In genomic region chr11:30771267-30771903, GRCm38 (mm10) we compare ENCODE assay signal across 8 mouse cellular contexts. TPM values are rescaled to one million over a fixed set of nuclear protein-coding genes. Genes with fewer than 3 reads are reported as not detected.
DNase-seq lines count a peak whose midpoint lies in the region; ATAC-seq and TF ChIP-seq lines count a peak whose summit lies in the region.

Gene Psme4, plus strand, starts transcription at chr11:30771726.

- peak within 1 kb of the TSS; percentile 94 for H3K9ac ChIP-seq in heart, embryonic 15.5 days
- H3K9ac ChIP-seq in liver, embryonic 14.5 days (replicated peaks) = peak within 1 kb of the TSS; percentile 99
- H3K9ac ChIP-seq in neural tube, embryonic 11.5 days (ENCODE audit: low read length) = peak within 1 kb of the TSS; percentile 94
- H3K9ac ChIP-seq in stomach, postnatal 0 days (ENCODE audit: low read length) = peak within 1 kb of the TSS; percentile 99

- H3K36me3 ChIP-seq in forebrain, embryonic 10.5 days (replicated peaks) = no peaks in the 10 kb centered on the region
- no peaks in the 10 kb centered on the region for H3K36me3 ChIP-seq in heart, embryonic 15.5 days
- H3K36me3 ChIP-seq in liver, embryonic 14.5 days (replicated peaks; ENCODE audit: control insufficient read depth, insufficient read depth, low read depth) = no peaks in the 10 kb centered on the region
- no peaks in the 10 kb centered on the region for H3K36me3 ChIP-seq in neural tube, embryonic 11.5 days (ENCODE audit: control insufficient read depth, insufficient read depth, low read length)
- no peaks in the 10 kb centered on the region for H3K36me3 ChIP-seq in stomach, postnatal 0 days (ENCODE audit: control insufficient read depth, insufficient read depth, low read length)

- H3K27ac ChIP-seq in forebrain, embryonic 10.5 days = peak within 1 kb of the TSS; percentile 96
- peak within 1 kb of the TSS; percentile 93 for H3K27ac ChIP-seq in heart, embryonic 15.5 days
- H3K27ac ChIP-seq in liver, embryonic 14.5 days = peak within 1 kb of the TSS; percentile 90
- peak within 1 kb of the TSS; percentile 87 for H3K27ac ChIP-seq in neural tube, embryonic 11.5 days (ENCODE audit: low read depth, low read length)
- H3K27ac ChIP-seq in stomach, postnatal 0 days (replicated peaks) = peak within 1 kb of the TSS; percentile 98

- DNase-seq in c-Kit-negative CD71-positive TER-119-positive erythroid progenitor cells, embryonic 14.5 days (ENCODE audit: low read depth, low spot score) = peak; percentile 91
- peak; percentile 93 for DNase-seq in forebrain, embryonic 10.5 days (ENCODE audit: extremely low spot score, low spot score)
- DNase-seq in kidney, postnatal 25 days = peak; percentile 95 to 98
- peak; percentile 84 to 90 (median 89) for DNase-seq in liver, embryonic 14.5 days (ENCODE audit: low read depth in 3 of 3, low spot score in 3 of 3)
- peak; percentile 97 for DNase-seq in neural tube, embryonic 11.5 days (ENCODE audit: low spot score)
- peak; percentile 97 for DNase-seq in stomach, postnatal 0 days (ENCODE audit: low spot score)

- peak within 1 kb of the TSS; percentile 95 for H3K4me3 ChIP-seq in forebrain, embryonic 10.5 days
- H3K4me3 ChIP-seq in heart, embryonic 15.5 days = peak within 1 kb of the TSS; percentile 86
- peak within 1 kb of the TSS; percentile 82 to 100 for H3K4me3 ChIP-seq in liver, embryonic 14.5 days (ENCODE audit: insufficient read depth in 1 of 2, low read depth in 2 of 2, low read length in 2 of 2)
- peak within 1 kb of the TSS; percentile 96 for H3K4me3 ChIP-seq in neural tube, embryonic 11.5 days (ENCODE audit: low read depth, low read length)
- peak within 1 kb of the TSS; percentile 95 for H3K4me3 ChIP-seq in stomach, postnatal 0 days (ENCODE audit: low read depth, low read length)

- no peaks in the 10 kb centered on the region for H3K9me3 ChIP-seq in forebrain, embryonic 10.5 days
- H3K9me3 ChIP-seq in heart, embryonic 15.5 days (replicated peaks) = no peaks in the 10 kb centered on the region
- H3K9me3 ChIP-seq in liver, embryonic 14.5 days (ENCODE audit: control insufficient read depth, low read length) = no peaks in the 10 kb centered on the region
- no peaks in the 10 kb centered on the region for H3K9me3 ChIP-seq in neural tube, embryonic 11.5 days (ENCODE audit: control insufficient read depth, low read length)
- H3K9me3 ChIP-seq in stomach, postnatal 0 days (ENCODE audit: control insufficient read depth, low read length) = no peaks in the 10 kb centered on the region

- WGBS in forebrain, embryonic 10.5 days = 1% methylated on average over 43 of the region's 43 CpGs
- under 1% methylated on average over 43 of the region's 43 CpGs for WGBS in heart, embryonic 15.5 days
- WGBS in liver, embryonic 14.5 days (ENCODE audit: insufficient replicate concordance) = 1% methylated on average over 42 of the region's 43 CpGs
- WGBS in neural tube, embryonic 11.5 days = under 1% methylated on average over 38 of the region's 43 CpGs
- WGBS in stomach, postnatal 0 days = under 1% methylated on average over 41 of the region's 43 CpGs

- no peak for TF ChIP-seq CTCF in liver, embryonic 14.5 days (IDR thresholded peaks at IDR 0.05; ENCODE audit: low read depth)
- TF ChIP-seq CTCF in stomach, postnatal 0 days (IDR thresholded peaks at IDR 0.05; ENCODE audit: low read depth) = no peak

- peak within 1 kb of the TSS; percentile 72 for H3K4me2 ChIP-seq in heart, embryonic 15.5 days
- peak within 1 kb of the TSS; percentile 79 for H3K4me2 ChIP-seq in liver, embryonic 14.5 days (ENCODE audit: low read depth)
- peak within 1 kb of the TSS; percentile 50 for H3K4me2 ChIP-seq in neural tube, embryonic 11.5 days (ENCODE audit: low read depth)
- H3K4me2 ChIP-seq in stomach, postnatal 0 days (replicated peaks; ENCODE audit: low read depth) = peak within 1 kb of the TSS; percentile 62

- ATAC-seq in CD4-positive, CD25-positive, alpha-beta regulatory T cell, adult 4 months = peak; percentile 95
- peak; percentile 95 for ATAC-seq in heart, embryonic 15.5 days (replicated peaks; ENCODE audit: insufficient number of reproducible peaks, insufficient read depth, low FRiP score, low read depth)
- ATAC-seq in liver, embryonic 14.5 days (ENCODE audit: insufficient read depth) = peak; percentile 93
- peak; percentile 96 for ATAC-seq in neural tube, embryonic 11.5 days (ENCODE audit: insufficient read depth, low FRiP score, low TSS enrichment)
- ATAC-seq in stomach, postnatal 0 days (ENCODE audit: low FRiP score, low TSS enrichment) = peak; percentile 98

- no peaks in the 10 kb centered on the region for H3K27me3 ChIP-seq in forebrain, embryonic 10.5 days (ENCODE audit: poor library complexity, severe bottlenecking)
- H3K27me3 ChIP-seq in heart, embryonic 15.5 days = no peaks in the 10 kb centered on the region
- no peaks in the 10 kb centered on the region for H3K27me3 ChIP-seq in liver, embryonic 14.5 days (ENCODE audit: control insufficient read depth, insufficient read depth, low read length)
- H3K27me3 ChIP-seq in neural tube, embryonic 11.5 days (ENCODE audit: control insufficient read depth, insufficient read depth, low read length) = no peaks in the 10 kb centered on the region
- no peaks in the 10 kb centered on the region for H3K27me3 ChIP-seq in stomach, postnatal 0 days (ENCODE audit: control insufficient read depth, insufficient read depth, low read length)

- no peak for TF ChIP-seq EP300 in liver, embryonic 14.5 days (IDR thresholded peaks at IDR 0.05; ENCODE audit: low read depth)
- no peak for TF ChIP-seq EP300 in stomach, postnatal 0 days (optimal IDR thresholded peaks at IDR 0.05)

- H3K4me1 ChIP-seq in forebrain, embryonic 10.5 days = peaks cover 20% of the 10 kb centered on the region
- peaks cover 9% of the 10 kb centered on the region for H3K4me1 ChIP-seq in heart, embryonic 15.5 days (replicated peaks)
- H3K4me1 ChIP-seq in liver, embryonic 14.5 days (replicated peaks; ENCODE audit: control insufficient read depth in 2 of 2, insufficient read depth in 2 of 2, low read length in 1 of 2) = peaks cover 15% of the 10 kb centered on the region in 2 experiments
- peaks cover 6% of the 10 kb centered on the region; the same call in 1 of the 2 replicates for H3K4me1 ChIP-seq in neural tube, embryonic 11.5 days (ENCODE audit: control insufficient read depth, insufficient read depth, low read length)
- no peaks in the 10 kb centered on the region for H3K4me1 ChIP-seq in stomach, postnatal 0 days (replicated peaks; ENCODE audit: control insufficient read depth, insufficient read depth)

RNA-seq across cellular contexts. Expression of gene Psme4, which starts in this region (rescaled TPM):
- 10 to 100 TPM; 22.5 to 29.4 TPM for polyA plus RNA-seq in CD4-positive, CD25-positive, alpha-beta regulatory T cell, adult 4 months (2017; shearing (Covaris generic))
- 25.9 and 27.0 TPM in 2 replicates for polyA plus RNA-seq in forebrain, embryonic 10.5 days (2016; fragmentation: Nextera tagmentation; extraction: Ambion mirVana)
- polyA plus RNA-seq in heart, embryonic 15.5 days (2015; fragmentation: Nextera tagmentation; extraction: Ambion mirVana) = 10.1 and 11.5 TPM in 2 replicates
- polyA plus RNA-seq in liver, embryonic 14.5 days (2012; rRNA removed) = 10.1 and 15.1 TPM in 2 replicates
- polyA plus RNA-seq in liver, embryonic 14.5 days (2014; fragmentation: Nextera tagmentation; extraction: Ambion mirVana) = 12.8 and 13.7 TPM in 2 replicates
- polyA plus RNA-seq in neural tube, embryonic 11.5 days (2014; fragmentation: Nextera tagmentation; extraction: Ambion mirVana) = 34.2 and 39.2 TPM in 2 replicates
- 9.9 and 10.7 TPM in 2 replicates for polyA plus RNA-seq in stomach, postnatal 0 days (2015; fragmentation: Nextera tagmentation; extraction: Ambion mirVana)

Comparison
In these comparisons a context has a peak if more than half of its experiments do, and no peak if none do; other contexts are left out.
1. Peak in every context shown above with its lines: DNase-seq, ATAC-seq, H3K4me3 ChIP-seq and H3K27ac ChIP-seq.